Mouse (Mus musculus) layer of hippocampus, adult 18-20 months (tissue): ENCODE data around the gene Tyrobp. TPM values are rescaled to one million over a fixed set of nuclear protein-coding genes. Genes with fewer than 3 reads are reported as not detected.

Source experiments
- DNase-seq, 2 experiments: peaks; one replicate each; pipeline ENCODE4 v3.0.0; 2022; ENCODE audit warnings: low spot score in 2 of 2
- long read RNA-seq: library from polyadenylated mRNA; stranded (forward); transcript quantifications from one replicate; pipeline ENCODE4 v2.0.0, GENCODE M21; 2021
- total RNA-seq, 2 experiments: library from RNA; stranded (reverse); gene quantifications; 2 replicates each; pipeline ENCODE4 v1.2.3; 2021

The Tyrobp gene
- total RNA-seq: 10 to 100 TPM; 29.7 to 34.3 TPM
- long read RNA-seq, partial matches to known transcripts: 0 of 1 reads
- long read RNA-seq, other reads (novel, unspliced or antisense): 0 of 1 reads

GRCm38 (mm10) chr7:30413596-30413995 lies at the start of gene Tyrobp:
Tyrobp (plus strand) TSS chr7:30413760.
- DNase-seq: no peak

- no peak for DNase-seq
These were observed 46.1 kb upstream of the Tyrobp start for GRCm38 (mm10) chr7:30367466-30367865.

GRCm38 (mm10) chr7:30373501-30373962 lies 40.0 kb upstream of the Tyrobp start:
- peak; percentile 96 to 98 for DNase-seq

- no peak for DNase-seq
These were observed 33.5 kb upstream of the Tyrobp start for GRCm38 (mm10) chr7:30380061-30380460.

- DNase-seq: no peak
These were observed 29.5 kb upstream of the Tyrobp start for GRCm38 (mm10) chr7:30384106-30384505.

- no peak for DNase-seq
These were observed 20.6 kb upstream of the Tyrobp start for GRCm38 (mm10) chr7:30392746-30393520.

GRCm38 (mm10) chr7:30393631-30394030 lies 19.9 kb upstream of the Tyrobp start:
- DNase-seq: no peak

- DNase-seq: no peak
These were observed 19.2 kb upstream of the Tyrobp start for GRCm38 (mm10) chr7:30394379-30394778.

GRCm38 (mm10) chr7:30394871-30395270 lies 18.7 kb upstream of the Tyrobp start:
- DNase-seq: no peak

- no peak for DNase-seq
These were observed 13.9 kb upstream of the Tyrobp start for GRCm38 (mm10) chr7:30399671-30400070.

GRCm38 (mm10) chr7:30402343-30402742 lies 11.2 kb upstream of the Tyrobp start:
- DNase-seq: no peak

- DNase-seq: no peak
These were observed 4.9 kb upstream of the Tyrobp start for GRCm38 (mm10) chr7:30408639-30409038.

GRCm38 (mm10) chr7:30409789-30410188 lies 3.8 kb upstream of the Tyrobp start:
- DNase-seq: no peak

GRCm38 (mm10) chr7:30411023-30411422 lies 2.5 kb upstream of the Tyrobp start:
- DNase-seq: no peak

GRCm38 (mm10) chr7:30412735-30413147 lies 819 bp upstream of the Tyrobp start:
- no peak for DNase-seq

GRCm38 (mm10) chr7:30417856-30418255 lies 4.3 kb downstream of the Tyrobp start:
- no peak for DNase-seq

GRCm38 (mm10) chr7:30419561-30420499 lies 6.3 kb downstream of the Tyrobp start, which contains the start of gene Hcst:
Hcst (minus strand) TSS chr7:30419854.
- DNase-seq: no peak

GRCm38 (mm10) chr7:30420673-30421072 lies 7.1 kb downstream of the Tyrobp start:
- DNase-seq: no peak

- peak in 1 of 2 experiments; percentile 46 for DNase-seq
These were observed 7.8 kb downstream of the Tyrobp start, which contains the start of gene Nfkbid for GRCm38 (mm10) chr7:30421175-30421889. Nfkbid (plus strand) TSS chr7:30421732.

GRCm38 (mm10) chr7:30421890-30422435 lies 8.4 kb downstream of the Tyrobp start:
- DNase-seq: peak; percentile 89 to 95

- DNase-seq: no peak
These were observed 9.0 kb downstream of the Tyrobp start for GRCm38 (mm10) chr7:30422560-30422959.
